Mouse (Mus musculus): ENCODE results near the gene Lpp.

DNA sequence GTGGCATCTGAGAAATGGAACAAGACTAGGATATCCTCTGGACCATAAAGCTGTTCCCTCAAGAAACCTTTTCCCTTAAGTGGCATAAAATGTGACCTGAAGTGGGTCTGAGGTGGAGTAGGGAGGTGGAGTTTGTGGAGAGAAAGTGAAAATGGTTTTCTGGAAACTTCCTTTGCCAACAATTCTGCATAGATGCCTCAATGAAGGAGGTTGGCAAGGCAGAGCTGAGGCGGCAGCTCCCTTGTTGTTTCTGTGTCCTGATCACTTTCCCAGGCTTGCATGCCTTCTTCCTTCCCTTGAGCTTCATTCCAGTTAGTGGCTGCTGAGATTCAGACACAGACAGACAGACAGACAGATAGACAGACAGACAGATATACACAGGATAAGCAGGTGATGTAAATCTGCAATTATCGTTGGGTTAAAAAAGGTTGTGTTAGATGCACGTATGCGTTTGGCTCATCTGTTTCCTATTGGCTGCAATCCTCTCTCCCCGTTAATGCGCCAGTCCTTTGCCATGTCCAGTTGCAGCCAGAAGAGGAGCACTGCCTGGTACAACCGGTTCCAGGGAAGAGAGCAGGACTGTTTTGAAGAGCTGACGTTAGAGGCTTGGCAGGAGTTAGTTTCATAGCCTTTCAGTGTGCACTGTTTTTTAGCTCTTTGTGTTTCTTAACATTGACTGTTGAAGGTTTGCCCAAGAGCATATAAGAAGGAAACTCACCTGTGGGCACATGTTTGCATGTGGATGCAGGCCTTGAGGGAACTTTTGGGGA, 96.4 kb downstream of the Lpp start:
- no peak for TF ChIP-seq CTCF (IDR thresholded peaks at IDR 0.05; ENCODE audit: low read depth, low read length)
- no peak for TF ChIP-seq POLR2AphosphoS5 (IDR thresholded peaks at IDR 0.05; ENCODE audit: insufficient replicate concordance, low read depth, low read length)
- no peak for TF ChIP-seq GATA1 (IDR thresholded peaks at IDR 0.05; ENCODE audit: borderline replicate concordance, low read length)
- no peak for TF ChIP-seq TAL1 (conservative IDR thresholded peaks at IDR 0.05; ENCODE audit: low read depth, low read length)
- no peak for TF ChIP-seq GATA2 (IDR thresholded peaks at IDR 0.05; ENCODE audit: borderline replicate concordance, low read depth, low read length)
